Mouse (Mus musculus): Measurements from ENCODE around the gene Etfa.

Etfa gene

DNA sequence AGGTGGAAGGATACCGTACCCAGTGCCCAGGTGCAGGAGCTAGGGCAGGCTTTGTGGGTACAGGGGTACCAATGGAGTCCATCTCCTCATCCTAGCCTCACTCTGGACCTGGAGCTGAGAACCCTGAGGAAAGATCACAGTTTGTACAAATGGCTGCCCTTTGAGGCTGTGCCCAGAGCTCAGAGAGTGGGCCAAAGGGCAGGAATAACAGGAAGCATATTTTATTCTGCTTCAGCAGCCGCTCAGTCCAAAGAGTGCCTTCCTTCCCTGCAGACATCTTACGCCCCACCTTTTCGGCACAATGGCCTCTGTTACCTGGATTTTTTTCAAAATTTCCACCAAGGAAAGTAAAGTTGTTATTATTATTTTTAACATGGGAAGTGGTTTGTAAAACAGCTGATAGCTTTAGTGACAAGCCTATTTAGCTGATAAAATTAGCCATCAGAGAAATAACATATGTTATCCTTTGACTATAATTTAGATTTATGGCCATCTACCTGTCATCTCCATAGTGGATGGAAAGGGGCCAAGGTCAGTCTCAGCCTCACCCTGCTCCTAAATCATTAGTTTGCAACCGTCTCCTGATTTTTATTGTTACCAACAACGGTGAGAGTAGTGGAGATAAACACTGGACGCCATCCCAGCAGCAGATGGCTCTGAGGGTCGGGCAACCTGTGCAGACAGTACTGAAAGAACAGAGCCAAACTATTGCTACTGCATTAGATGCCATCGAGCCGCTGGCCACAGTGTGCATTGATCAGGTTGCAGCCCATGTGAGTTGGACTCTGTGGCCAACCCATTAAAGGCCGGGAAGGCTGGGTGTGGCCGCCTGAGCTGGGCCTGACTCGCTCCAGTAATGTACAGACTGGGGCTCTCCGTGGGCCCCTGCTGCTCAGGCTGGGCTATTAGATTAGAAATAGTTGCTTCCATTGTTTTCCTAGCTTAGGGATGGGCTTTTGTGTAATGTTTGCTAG, 88.3 kb downstream of the Etfa start:
- no peak for DNase-seq (ENCODE audit: low spot score)

GRCm38 (mm10) chr9:55421786-55422185, 90.3 kb downstream of the Etfa start:
- no peak for DNase-seq (ENCODE audit: low spot score)

DNA sequence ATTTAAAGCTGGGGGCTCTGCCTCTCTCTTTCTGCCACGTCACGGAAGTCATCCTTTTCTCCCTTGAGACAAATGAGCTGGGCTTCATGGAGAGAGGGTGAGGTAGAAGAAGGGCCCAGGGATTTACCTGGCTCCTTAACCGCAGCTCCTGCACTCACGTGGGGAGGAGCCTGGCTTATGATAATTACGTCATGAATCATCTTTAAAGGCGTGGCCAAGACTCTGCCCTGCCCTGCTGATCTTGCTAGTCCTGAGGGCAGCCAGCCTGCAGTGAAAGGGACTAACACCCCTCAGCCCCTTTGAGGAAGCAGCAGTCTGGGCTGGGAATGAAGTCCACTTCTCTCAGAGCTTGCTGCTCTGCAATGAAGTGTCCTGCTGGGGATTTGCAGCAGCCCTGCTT, 100.9 kb downstream of the Etfa start:
- DNase-seq (ENCODE audit: low spot score): no peak

- no peak for DNase-seq (ENCODE audit: low spot score)
Measured at GRCm38 (mm10) chr9:55410430-55410829, 101.6 kb downstream of the Etfa start.

GRCm38 (mm10) chr9:55409833-55410232, 102.2 kb downstream of the Etfa start:
- DNase-seq (ENCODE audit: low spot score): no peak

GRCm38 (mm10) chr9:55408851-55409250, 103.2 kb downstream of the Etfa start:
- DNase-seq (ENCODE audit: low spot score): no peak

GRCm38 (mm10) chr9:55406773-55407172, 105.3 kb downstream of the Etfa start:
- no peak for DNase-seq (ENCODE audit: low spot score)

GRCm38 (mm10) chr9:55404976-55405702, 106.9 kb downstream of the Etfa start:
- DNase-seq (ENCODE audit: low spot score): no peak
